Mouse (Mus musculus): Measurements from ENCODE around the gene Kcnj5. TPM values are rescaled to one million over a fixed set of nuclear protein-coding genes. Genes with fewer than 3 reads are reported as not detected.

The Kcnj5 gene
- polyA plus RNA-seq, 1 experiment from 2014 or later = 0.36 TPM

DNA sequence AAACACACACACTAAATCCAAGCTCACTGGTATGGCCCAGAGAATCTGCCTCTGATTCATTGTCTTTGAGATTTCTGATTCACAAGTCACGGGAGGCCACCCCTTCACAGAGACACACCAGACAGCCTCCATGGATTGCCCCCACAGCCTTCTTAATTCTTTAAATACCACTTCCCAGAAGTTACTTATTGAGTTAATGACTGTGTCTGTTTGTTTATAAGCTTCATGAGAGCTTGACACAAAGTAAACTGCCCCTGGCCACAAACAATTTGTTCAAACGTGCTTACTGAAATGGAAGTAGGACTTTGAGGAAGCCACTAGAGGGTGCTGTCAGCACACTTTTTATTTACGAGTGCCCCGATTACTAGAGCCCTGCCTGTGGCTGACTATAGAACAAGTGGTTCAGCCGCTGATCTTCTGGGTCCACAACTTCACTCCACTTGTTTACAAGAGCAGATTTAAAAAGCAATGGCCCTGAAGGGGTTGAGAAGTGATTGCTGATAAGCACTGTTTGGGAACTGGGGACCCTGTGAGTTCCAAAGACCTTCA lies 72.2 kb downstream of the Kcnj5 start:
- H3K4me2 ChIP-seq (replicated peaks; ENCODE audit: low read depth, low read length) = no peak overlapping the region
- H3K36me3 ChIP-seq (ENCODE audit: control insufficient read depth, insufficient read depth, low read length) = no peaks in the 10 kb centered on the region
- H3K27ac ChIP-seq (ENCODE audit: low read depth, low read length) = no peak overlapping the region
- no peak overlapping the region for H3K9ac ChIP-seq (ENCODE audit: low read depth, low read length)
- no peak overlapping the region for H3K4me3 ChIP-seq (ENCODE audit: low read depth, low read length)
- H3K4me1 ChIP-seq (replicated peaks; ENCODE audit: control insufficient read depth, insufficient read depth, low read length) = no peaks in the 10 kb centered on the region
- no peaks in the 10 kb centered on the region for H3K9me3 ChIP-seq (ENCODE audit: control insufficient read depth, low read length)
- peak; percentile 57; the same call in 1 of the 2 replicates for ATAC-seq (ENCODE audit: low FRiP score)
- WGBS = 18% methylated on average over 5 of the region's 5 CpGs
- DNase-seq (ENCODE audit: low spot score) = peak; percentile 84
- no peaks in the 10 kb centered on the region for H3K27me3 ChIP-seq (ENCODE audit: control insufficient read depth, insufficient read depth, low read length)

Other genes starting within 250 kb of the Kcnj5 start
- gene Arhgap32, start 228.2 kb downstream of the Kcnj5 start, polyA plus RNA-seq (2014; fragmentation: Nextera tagmentation; extraction: Ambion mirVana) = 8.2 and 10.7 TPM in 2 replicates
- gene Kcnj1, start 28.1 kb upstream of the Kcnj5 start, polyA plus RNA-seq (2014; fragmentation: Nextera tagmentation; extraction: Ambion mirVana) = not detected in 2 replicates
- gene Fli1, start 198.5 kb upstream of the Kcnj5 start, polyA plus RNA-seq (2014; fragmentation: Nextera tagmentation; extraction: Ambion mirVana) = 18.6 and 22.2 TPM in 2 replicates